Mouse (Mus musculus) spleen, adult 2 months (tissue): ENCODE measurements around the gene Tamm41. TPM values are rescaled to one million over a fixed set of nuclear protein-coding genes. Genes with fewer than 3 reads are reported as not detected.

ENCODE experiments used
- DNase-seq, 2 experiments: peaks; one replicate each; pipeline versions ENCODE4 v3.0.0 to v3.0.0-alpha.2; 2012 to 2021; ENCODE audit warnings: low spot score in 2 of 2, low read depth in 1 of 2
- H3K27ac ChIP-seq: fragments of 200-500 bp; 2 replicates; pipeline ENCODE4 v1.5.1; 2012; ENCODE audit warnings: low read length, inconsistent platforms; ENCODE audit not compliant: insufficient read depth
- H3K27me3 ChIP-seq: fragments of 200-500 bp; 2 replicates; pipeline ENCODE4 v1.6.1; 2012; ENCODE audit warnings: mild to moderate bottlenecking, moderate library complexity, low read length, inconsistent platforms; ENCODE audit not compliant: control insufficient read depth, insufficient read depth
- H3K36me3 ChIP-seq: fragments of 200-500 bp; 2 replicates; pipeline ENCODE4 v1.6.1; 2012; ENCODE audit warnings: mild to moderate bottlenecking, low read length, inconsistent platforms; ENCODE audit not compliant: control insufficient read depth, insufficient read depth
- H3K4me1 ChIP-seq: fragments of 200-500 bp; 2 replicates; pipeline ENCODE4 v1.6.1; 2011; ENCODE audit warnings: inconsistent platforms; ENCODE audit not compliant: control insufficient read depth, insufficient read depth, insufficient read length
- H3K4me3 ChIP-seq: fragments of 200-500 bp; 2 replicates; pipeline ENCODE4 v1.5.1; 2011; ENCODE audit warnings: mild to moderate bottlenecking, inconsistent platforms; ENCODE audit not compliant: insufficient read depth, insufficient read length; ENCODE audit errors: extremely low read depth
- CTCF ChIP-seq: fragments of 200-500 bp; IDR thresholded peaks from 2 replicates; pipeline ENCODE4 v1.5.1; 2011; ENCODE audit warnings: mild to moderate bottlenecking, inconsistent platforms; ENCODE audit not compliant: insufficient read depth, insufficient read length, insufficient replicate concordance; ENCODE audit errors: extremely low read depth
- POLR2A ChIP-seq: fragments of 200-500 bp; IDR thresholded peaks from 2 replicates; pipeline ENCODE4 v1.6.1; 2011; ENCODE audit warnings: low read depth, low read length, inconsistent platforms
- WGBS: fragments of 180-500 bp; shearing (Covaris S2); methylation state at CpG from one replicate; pipeline ENCODE4 v1.1.7; 2018; 5-methylcytosine and 5-hydroxymethylcytosine counted together
- polyA plus RNA-seq: library from polyadenylated mRNA; depleted of rRNA; stranded (reverse); fragments of >200 nt; gene quantifications from 2 replicates; pipeline ENCODE4 v1.2.3, GENCODE M21; 2012

Gene Tamm41
- polyA plus RNA-seq, 1 experiment, result 24.3 TPM

DNA sequence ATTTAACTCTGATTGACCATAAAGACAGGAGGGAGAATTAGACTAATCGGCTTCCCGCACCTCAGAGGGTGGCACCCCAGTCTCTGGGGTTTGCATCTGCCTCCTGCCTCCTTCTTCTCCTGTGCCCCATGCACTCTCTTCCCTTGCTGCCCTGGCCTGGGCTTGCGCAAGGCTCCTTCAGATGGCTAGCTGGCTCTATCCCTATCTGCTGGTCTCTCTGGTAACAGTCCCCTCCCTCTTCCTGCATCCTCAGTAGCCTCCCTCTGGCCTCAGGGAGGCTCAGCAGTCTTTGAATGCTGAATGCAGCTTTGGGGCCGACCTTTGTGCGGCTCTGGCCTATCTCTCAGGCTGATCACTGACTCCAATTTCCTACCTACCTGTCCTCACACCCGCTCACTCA is 30.7 kb downstream of the Tamm41 start:
- no peaks in the 10 kb centered on the region for H3K27me3 ChIP-seq
- no peak overlapping the region for H3K4me3 ChIP-seq
- TF ChIP-seq POLR2A, result no peak
- no peak for TF ChIP-seq CTCF
- no peak for DNase-seq
- WGBS, result 90% methylated on average over 6 of the region's 6 CpGs
- peaks cover 11% of the 10 kb centered on the region for H3K36me3 ChIP-seq
- no peak overlapping the region for H3K27ac ChIP-seq
- no peaks in the 10 kb centered on the region for H3K4me1 ChIP-seq

DNA sequence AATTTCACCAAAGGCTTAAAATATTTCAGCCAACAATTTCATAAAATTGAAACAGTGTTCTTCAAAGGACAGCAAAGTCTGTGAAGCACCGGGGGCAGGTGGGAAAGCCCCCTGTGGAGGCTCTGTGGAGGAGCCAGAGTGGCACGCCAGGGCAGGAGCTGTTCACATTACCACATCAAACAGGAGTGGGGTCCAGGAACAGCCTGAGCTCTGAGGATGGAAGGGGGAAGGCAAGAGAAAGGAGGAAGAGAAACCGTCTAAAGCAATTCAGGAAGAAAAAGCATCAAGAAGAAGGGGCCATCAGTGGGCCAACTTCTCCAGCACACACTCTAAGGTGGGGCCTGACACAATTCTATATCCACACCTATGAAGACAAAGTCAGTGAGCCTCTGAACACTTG is 31.6 kb downstream of the Tamm41 start:
- Histone ChIP-seq H3K27ac (no peak overlapping the region), H3K4me3 (no peak overlapping the region), H3K36me3 (peaks cover 7% of the 10 kb centered on the region; the same call in 1 of the 2 replicates), H3K4me1 (no peaks in the 10 kb centered on the region), H3K27me3 (no peaks in the 10 kb centered on the region)
- TF ChIP-seq POLR2A (no peak), CTCF (no peak)
- WGBS, result 49% methylated on average over 3 of the region's 3 CpGs
- DNase-seq, result no peak

DNA sequence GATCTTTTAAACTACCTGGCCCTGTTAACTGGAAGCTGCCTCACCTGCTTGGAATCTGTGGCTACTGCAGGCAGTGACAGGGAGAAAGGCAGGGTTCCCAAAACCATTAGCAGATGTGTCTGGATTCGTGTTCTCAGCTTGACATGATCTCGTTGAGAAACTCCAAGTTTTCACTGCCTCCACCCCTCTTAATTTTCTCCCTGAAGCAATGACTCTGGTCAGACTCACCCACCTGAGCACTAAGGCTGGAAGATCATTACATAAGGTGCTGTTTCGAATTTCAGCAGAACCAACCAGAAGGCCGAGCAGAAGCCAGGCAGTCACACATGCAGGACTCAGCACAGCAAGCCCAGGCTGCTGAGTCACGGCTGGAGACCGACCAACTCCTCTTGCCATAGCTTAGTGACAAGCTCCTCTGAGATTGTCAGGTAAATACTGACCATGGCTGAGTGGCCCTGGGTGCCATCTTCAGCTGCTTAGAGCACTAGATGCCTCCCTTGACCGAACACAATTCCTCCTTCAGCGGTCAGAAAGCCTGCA is 32.3 kb downstream of the Tamm41 start:
- DNase-seq, result no peak
- Histone ChIP-seq H3K4me3 (no peak overlapping the region), H3K4me1 (no peaks in the 10 kb centered on the region), H3K27me3 (no peaks in the 10 kb centered on the region), H3K27ac (no peak overlapping the region), H3K36me3 (peaks cover 5% of the 10 kb centered on the region; the same call in 1 of the 2 replicates)
- TF ChIP-seq CTCF (no peak), POLR2A (no peak)
- 93% methylated on average over 8 of the region's 8 CpGs for WGBS

DNA sequence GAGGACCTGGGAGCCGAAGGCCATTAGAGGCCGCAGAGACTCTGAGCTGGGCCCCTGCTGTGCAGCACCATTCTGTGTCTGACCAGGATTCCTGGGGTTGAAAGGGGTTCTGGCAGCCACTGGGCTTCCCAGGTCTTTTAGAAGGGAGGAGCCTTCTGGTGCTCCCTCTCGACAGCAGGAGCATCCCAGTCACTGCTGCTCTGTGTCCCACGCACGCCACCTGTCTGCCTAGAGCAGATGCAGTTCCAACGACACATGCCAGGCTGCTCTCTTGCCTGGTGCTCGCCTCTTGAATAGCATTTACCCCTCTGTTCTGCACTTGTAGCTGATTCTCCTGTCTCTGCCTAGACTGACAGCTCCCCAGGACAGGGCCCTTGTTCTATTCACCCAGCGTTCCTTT is 33.0 kb downstream of the Tamm41 start:
- WGBS, result 94% methylated on average over 8 of the region's 8 CpGs
- DNase-seq, result no peak
- Histone ChIP-seq H3K27me3 (no peaks in the 10 kb centered on the region), H3K36me3 (0 out of 2 replicates have a peak, but pooled peaks cover 2% of the 10 kb centered on the region), H3K27ac (no peak overlapping the region), H3K4me1 (no peaks in the 10 kb centered on the region), H3K4me3 (no peak overlapping the region)
- TF ChIP-seq POLR2A (no peak), CTCF (no peak)

DNA sequence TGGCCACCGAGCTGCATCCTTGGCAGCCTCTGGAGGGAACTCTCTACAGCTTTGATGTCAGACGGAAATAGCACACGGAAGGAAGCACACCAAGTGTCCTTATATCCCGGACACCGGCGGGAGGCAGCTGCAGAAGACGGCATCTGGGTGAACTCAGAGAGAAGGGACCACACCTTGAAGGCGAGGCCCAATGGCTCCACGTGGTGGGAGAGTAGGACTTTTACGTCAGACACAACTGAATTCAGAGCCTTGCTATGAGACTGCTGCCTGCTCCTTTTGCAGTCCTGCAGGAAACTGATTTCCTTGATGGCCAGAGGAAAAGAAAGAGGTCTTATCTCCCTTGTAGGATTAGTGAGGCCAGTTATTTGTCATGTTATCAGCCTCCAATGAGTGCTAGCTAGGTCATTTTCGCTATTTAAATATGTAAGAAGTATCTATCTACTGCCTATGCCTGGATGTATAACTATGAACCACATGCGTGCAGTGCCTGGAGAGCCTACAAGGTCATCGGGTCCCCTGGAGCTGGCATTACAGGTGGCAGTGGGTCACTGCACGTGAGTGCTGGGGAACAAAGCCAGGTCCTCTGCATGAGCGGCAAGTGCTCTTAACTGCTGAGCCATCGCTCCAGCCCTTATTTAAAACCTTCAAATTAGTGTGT is 39.2 kb downstream of the Tamm41 start:
- Histone ChIP-seq H3K4me1 (no peaks in the 10 kb centered on the region), H3K27me3 (no peaks in the 10 kb centered on the region), H3K27ac (no peak overlapping the region), H3K36me3 (no peaks in the 10 kb centered on the region), H3K4me3 (no peak overlapping the region)
- WGBS, result 85% methylated on average over 16 of the region's 16 CpGs
- no peak for DNase-seq
- TF ChIP-seq CTCF, result no peak
- TF ChIP-seq POLR2A, result no peak

DNA sequence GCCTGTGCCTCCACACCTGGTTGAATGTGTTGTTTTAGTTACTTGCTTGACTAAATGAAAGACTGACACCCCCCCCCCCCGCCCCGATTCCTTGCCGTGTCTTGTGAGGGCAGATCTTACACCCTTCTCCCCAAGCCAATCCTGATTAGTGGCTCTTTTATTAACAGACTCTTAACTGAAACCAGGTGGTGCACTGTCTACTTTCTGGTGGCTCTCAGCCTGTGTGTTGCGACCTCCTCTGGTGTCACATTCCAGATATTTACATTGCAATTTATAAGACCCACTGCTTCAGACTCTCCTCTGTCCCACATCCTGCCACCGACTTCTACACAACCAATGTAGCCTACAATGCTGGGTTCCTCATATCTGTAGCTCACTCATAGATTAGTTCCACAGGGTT is 40.2 kb downstream of the Tamm41 start:
- no peak overlapping the region for H3K27ac ChIP-seq
- no peak overlapping the region for H3K4me3 ChIP-seq
- no peaks in the 10 kb centered on the region for H3K4me1 ChIP-seq
- DNase-seq, result no peak
- H3K27me3 ChIP-seq, result no peaks in the 10 kb centered on the region
- WGBS, result 86% methylated on average over 5 of the region's 5 CpGs
- TF ChIP-seq POLR2A (no peak), CTCF (no peak)
- no peaks in the 10 kb centered on the region for H3K36me3 ChIP-seq

DNA sequence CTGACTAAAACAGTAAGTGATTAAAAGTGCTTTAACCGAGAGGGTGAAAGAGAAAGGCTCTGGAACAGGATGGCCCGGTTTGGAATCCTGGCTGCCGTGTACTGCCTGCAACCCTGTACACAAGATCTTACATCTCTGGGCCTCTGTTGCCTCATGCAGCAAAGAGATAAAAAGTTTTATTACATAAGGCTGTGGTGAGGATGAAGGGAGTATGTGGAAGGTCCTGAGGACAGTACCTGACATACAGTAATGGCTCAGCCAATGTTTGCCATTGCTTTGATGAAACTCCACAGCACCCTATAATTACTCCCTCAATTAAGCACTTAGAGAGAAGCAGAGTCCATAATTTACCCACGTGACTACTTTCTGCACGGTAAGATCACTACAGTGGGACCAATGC is 40.8 kb downstream of the Tamm41 start:
- H3K27me3 ChIP-seq, result no peaks in the 10 kb centered on the region
- no peak for DNase-seq
- TF ChIP-seq POLR2A (no peak), CTCF (no peak)
- WGBS, result 93% methylated on average over 5 of the region's 5 CpGs
- no peaks in the 10 kb centered on the region; the same call in 1 of the 2 replicates for H3K4me1 ChIP-seq
- H3K27ac ChIP-seq, result no peak overlapping the region
- H3K36me3 ChIP-seq, result no peaks in the 10 kb centered on the region
- H3K4me3 ChIP-seq, result no peak overlapping the region
